Mouse (Mus musculus) midbrain, postnatal 0 days (tissue): ENCODE results near the gene Rhov. TPM values are rescaled to one million over a fixed set of nuclear protein-coding genes. Genes with fewer than 3 reads are reported as not detected.

Experiments used
- ATAC-seq: fragments of 200-750 bp; cut with Nextera tagmentation; 2 replicates; pipeline ENCODE4 v1.8.0; 2017; ENCODE audit warnings: moderate number of reproducible peaks, mild to moderate bottlenecking, moderate TSS enrichment, moderate library complexity; ENCODE audit not compliant: low FRiP score
- DNase-seq: peaks from one replicate; pipeline ENCODE4 v3.0.0-alpha.2; 2015; ENCODE audit warnings: low spot score
- H3K27ac ChIP-seq: fragments of 300-500 bp; sonication (generic); 2 replicates; pipeline ENCODE4 v1.5.1; 2014; ENCODE audit warnings: low read depth, mild to moderate bottlenecking, low read length, mixed read lengths
- H3K27me3 ChIP-seq: fragments of 300-500 bp; sonication (generic); 2 replicates; pipeline ENCODE4 v1.6.1; 2014; ENCODE audit warnings: low read length, control low read depth, mixed read lengths; ENCODE audit not compliant: insufficient read depth
- H3K36me3 ChIP-seq: fragments of 300-500 bp; sonication (generic); 2 replicates; pipeline ENCODE4 v1.6.1; 2014; ENCODE audit warnings: low read length, control low read depth, mixed read lengths; ENCODE audit not compliant: insufficient read depth
- H3K4me1 ChIP-seq: fragments of 300-500 bp; sonication (generic); 2 replicates; pipeline ENCODE4 v1.6.1; 2014; ENCODE audit warnings: mild to moderate bottlenecking, control low read depth, antibody characterized with exemption, low read length, mixed read lengths; ENCODE audit not compliant: insufficient read depth
- H3K4me2 ChIP-seq: fragments of 300-500 bp; sonication (generic); 2 replicates; pipeline ENCODE4 v1.6.1; 2014; ENCODE audit warnings: low read depth, mild to moderate bottlenecking, low read length, mixed read lengths; ENCODE audit not compliant: poor library complexity, severe bottlenecking
- H3K4me3 ChIP-seq: fragments of 300-500 bp; sonication (generic); 2 replicates; pipeline ENCODE4 v1.5.1; 2014; ENCODE audit warnings: low read depth, mild to moderate bottlenecking, low read length, moderate library complexity
- H3K9ac ChIP-seq: fragments of 300-500 bp; sonication (generic); replicated peaks from 2 replicates; pipeline ENCODE4 v1.6.1; 2014; ENCODE audit warnings: mild to moderate bottlenecking, low read length, moderate library complexity, mixed read lengths; ENCODE audit not compliant: poor library complexity, severe bottlenecking
- H3K9me3 ChIP-seq: fragments of 300-500 bp; sonication (generic); 2 replicates; pipeline ENCODE4 v1.6.1; 2016; ENCODE audit warnings: low read length, control low read depth
- CTCF ChIP-seq: IDR thresholded peaks from 2 replicates; pipeline ENCODE4 v1.5.1; 2016; ENCODE audit warnings: antibody characterized with exemption, mild to moderate bottlenecking
- WGBS: fragments of 180-500 bp; shearing (Covaris S2); extraction: QIAGEN DNeasy Blood & Tissue Kit; methylation state at CpG from one replicate; pipeline ENCODE4 v1.1.7; 2014; 5-methylcytosine and 5-hydroxymethylcytosine counted together
- polyA plus RNA-seq: library from polyadenylated mRNA; unstranded; fragments of >200 nt; fragmentation: Nextera tagmentation; extraction: Ambion mirVana; gene quantifications from 2 replicates; pipeline ENCODE4 v1.2.1, GENCODE M21; 2015
- total RNA-seq: library from RNA; depleted of rRNA; stranded (reverse); fragments of >200 nt; gene quantifications from 2 replicates; pipeline ENCODE4 v1.2.3, GENCODE M21; 2014

Gene Rhov
- total and polyA plus RNA-seq, 2 experiments from 2014 or later: 32.7 to 37.7 TPM

- no peak for TF ChIP-seq CTCF
- DNase-seq (no peak), ATAC-seq (no peak)
- Histone ChIP-seq H3K9me3 (no peaks in the 10 kb centered on the region), H3K9ac (no peak overlapping the region), H3K27me3 (no peaks in the 10 kb centered on the region), H3K27ac (no peak overlapping the region), H3K4me1 (no peaks in the 10 kb centered on the region), H3K4me3 (no peak overlapping the region), H3K4me2 (no peak overlapping the region), H3K36me3 (peaks cover 16% of the 10 kb centered on the region; the same call in 1 of the 2 replicates)
- 91% methylated on average over 5 of the region's 5 CpGs for WGBS
These were observed 16.3 kb upstream of the Rhov start for GRCm38 (mm10) chr2:119287372-119287771.

GRCm38 (mm10) chr2:119281899-119282565 lies 11.0 kb upstream of the Rhov start:
- no peak for DNase-seq

GRCm38 (mm10) chr2:119277810-119278209 lies 6.7 kb upstream of the Rhov start:
- Histone ChIP-seq H3K27ac (no peak overlapping the region), H3K9ac (no peak overlapping the region), H3K36me3 (no peaks in the 10 kb centered on the region), H3K9me3 (no peaks in the 10 kb centered on the region), H3K4me3 (no peak overlapping the region), H3K4me2 (no peak overlapping the region), H3K27me3 (no peaks in the 10 kb centered on the region), H3K4me1 (no peaks in the 10 kb centered on the region)
- ATAC-seq: no peak
- TF ChIP-seq CTCF: no peak
- WGBS: 91% methylated on average over 23 of the region's 23 CpGs
- no peak for DNase-seq

More at GRCm38 (mm10) chr2:119281899-119282565, 11.0 kb upstream of the Rhov start:
- H3K27ac ChIP-seq: no peak overlapping the region
- no peaks in the 10 kb centered on the region for H3K4me1 ChIP-seq
- no peak overlapping the region for H3K4me2 ChIP-seq
- H3K9ac ChIP-seq: no peak overlapping the region
- 0 out of 2 replicates have a peak, but pooled peaks have one; percentile 38 for ATAC-seq
- H3K27me3 ChIP-seq: no peaks in the 10 kb centered on the region
- no peak overlapping the region for H3K4me3 ChIP-seq
- TF ChIP-seq CTCF: no peak
- no peaks in the 10 kb centered on the region for H3K36me3 ChIP-seq
- no peaks in the 10 kb centered on the region for H3K9me3 ChIP-seq
- WGBS: 90% methylated on average over 7 of the region's 7 CpGs

GRCm38 (mm10) chr2:119276926-119277325 lies 5.9 kb upstream of the Rhov start:
- H3K9ac ChIP-seq: no peak overlapping the region
- H3K27ac ChIP-seq: no peak overlapping the region
- no peak for TF ChIP-seq CTCF
- no peak for DNase-seq
- no peaks in the 10 kb centered on the region for H3K27me3 ChIP-seq
- WGBS: 78% methylated on average over 7 of the region's 7 CpGs
- H3K4me2 ChIP-seq: no peak overlapping the region
- no peaks in the 10 kb centered on the region for H3K9me3 ChIP-seq
- no peak for ATAC-seq
- H3K4me3 ChIP-seq: no peak overlapping the region
- no peaks in the 10 kb centered on the region for H3K4me1 ChIP-seq
- no peaks in the 10 kb centered on the region for H3K36me3 ChIP-seq

- ATAC-seq (no peak), DNase-seq (no peak)
- Histone ChIP-seq H3K9ac (no peak overlapping the region), H3K4me2 (no peak overlapping the region), H3K4me1 (peaks cover 7% of the 10 kb centered on the region; the same call in 1 of the 2 replicates), H3K9me3 (no peaks in the 10 kb centered on the region), H3K27me3 (no peaks in the 10 kb centered on the region), H3K4me3 (no peak overlapping the region), H3K27ac (no peak overlapping the region), H3K36me3 (no peaks in the 10 kb centered on the region)
- 84% methylated on average over 1 of the region's 1 CpGs for WGBS
- TF ChIP-seq CTCF: no peak
These were observed 3.1 kb upstream of the Rhov start for GRCm38 (mm10) chr2:119274126-119274525.

- ATAC-seq (no peak), DNase-seq (no peak)
- no peak for TF ChIP-seq CTCF
- Histone ChIP-seq H3K27ac (peak overlapping the region; percentile 86), H3K4me1 (peaks cover 10% of the 10 kb centered on the region; the same call in 1 of the 2 replicates), H3K9me3 (no peaks in the 10 kb centered on the region), H3K27me3 (no peaks in the 10 kb centered on the region), H3K9ac (peak overlapping the region; percentile 96), H3K36me3 (no peaks in the 10 kb centered on the region), H3K4me2 (peak overlapping the region; percentile 73), H3K4me3 (peak overlapping the region; percentile 85)
- WGBS: 49% methylated on average over 9 of the region's 9 CpGs
These were observed 808 bp downstream of the Rhov start for GRCm38 (mm10) chr2:119270286-119270642.
